Comparison of ENCODE assay signal across 21 mouse cellular contexts in the genomic region with DNA sequence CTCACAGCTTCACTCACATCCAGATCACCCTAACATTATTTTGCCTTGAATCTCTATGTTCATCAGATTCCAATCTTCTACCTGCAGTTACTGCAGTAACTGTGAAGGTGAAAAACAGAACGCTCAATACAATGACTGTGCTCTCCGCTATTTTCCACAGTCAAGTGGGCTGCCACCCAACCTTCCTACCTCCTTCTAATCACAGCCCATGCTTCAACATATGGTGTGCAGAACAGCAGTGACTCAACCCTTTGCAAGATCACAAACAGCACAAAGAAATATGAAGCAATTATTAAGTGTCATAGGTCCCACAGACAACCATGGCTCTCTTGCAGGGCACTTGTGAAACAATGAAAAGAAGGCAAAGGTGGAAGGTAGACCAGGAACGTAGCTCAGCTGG. TPM values are rescaled to one million over a fixed set of nuclear protein-coding genes. Genes with fewer than 3 reads are reported as not detected.
A peak's percentile ranks its signal among the peaks of the same experiment; 100 is the strongest.
DNase-seq lines count a peak whose midpoint lies in the region; ATAC-seq and TF ChIP-seq lines count a peak whose summit lies in the region.
"Had no signal": no experiment of that assay in that cellular context is flagged by ENCODE, and none has a peak within 500 bp of the region (broad histone marks: within the 10 kb centered on the region; RNA-seq: fewer than 3 reads in every experiment).

No protein-coding gene starts in this region.

- no peak for ATAC-seq in forebrain, embryonic 12.5 days (ENCODE audit: low FRiP score)
- ATAC-seq: forebrain, embryonic 13.5 days; forebrain, postnatal 0 days had no signal

- no peak overlapping the region for H3K4me2 ChIP-seq in forebrain, embryonic 12.5 days
- H3K4me2 ChIP-seq: embryonic facial prominence, embryonic 13.5 days; forebrain, embryonic 13.5 days; hindbrain, embryonic 13.5 days had no signal

- peak overlapping the region; percentile 54 for H3K27ac ChIP-seq in left cerebral cortex, adult 2 months
- H3K27ac ChIP-seq in forebrain, embryonic 12.5 days: no peak overlapping the region
- H3K27ac ChIP-seq: embryonic facial prominence, embryonic 13.5 days; forebrain, embryonic 13.5 days; heart, embryonic 10.5 days; hindbrain, embryonic 13.5 days had no signal

- WGBS in forebrain, embryonic 12.5 days: 95% methylated on average over 3 of the region's 3 CpGs

- H3K36me3 ChIP-seq in forebrain, embryonic 12.5 days (replicated peaks): no peaks in the 10 kb centered on the region
- H3K36me3 ChIP-seq: embryonic facial prominence, embryonic 13.5 days; heart, embryonic 10.5 days; hindbrain, embryonic 13.5 days had no signal

- no peak overlapping the region for H3K4me3 ChIP-seq in left cerebral cortex, adult 2 months
- no peak overlapping the region for H3K4me3 ChIP-seq in forebrain, embryonic 12.5 days (replicated peaks)
- H3K4me3 ChIP-seq: embryonic facial prominence, embryonic 13.5 days; forebrain, embryonic 13.5 days; heart, embryonic 10.5 days; hindbrain, embryonic 13.5 days had no signal

- H3K9me3 ChIP-seq in forebrain, embryonic 12.5 days: no peaks in the 10 kb centered on the region
- H3K9me3 ChIP-seq: embryonic facial prominence, embryonic 13.5 days; forebrain, embryonic 13.5 days; heart, embryonic 10.5 days; hindbrain, embryonic 13.5 days had no signal

- peak; percentile 19 to 20 for DNase-seq in left cerebral cortex, adult 2 months (ENCODE audit: extremely low spot score in 1 of 2, low spot score in 2 of 2)
- DNase-seq in left cerebral cortex, postnatal 10 days (ENCODE audit: extremely low spot score in 1 of 2, low spot score in 2 of 2): no peak
- peak; percentile 29 for DNase-seq in adipocyte (ENCODE audit: low spot score)
- peak; percentile 68 for DNase-seq in brain, adult 2 months (ENCODE audit: low read depth, low spot score)
- peak; percentile 58 for DNase-seq in layer of hippocampus, adult 9-11 months
- no peak for DNase-seq in gastrocnemius, postnatal 25 days
- DNase-seq in embryo, embryonic 11 days: no peak
- DNase-seq: adrenal gland, adult 8-10 months; adrenal gland, postnatal 36 days; cerebellum, adult 11 months; cerebellum, adult 8-10 months; cerebellum, postnatal 14 days; forebrain, postnatal 0 days; heart, adult 18-20 months; heart, postnatal 10 days had no signal

- no peak overlapping the region for H3K9ac ChIP-seq in forebrain, embryonic 12.5 days
- H3K9ac ChIP-seq: embryonic facial prominence, embryonic 13.5 days; forebrain, embryonic 13.5 days; forebrain, postnatal 0 days; hindbrain, embryonic 13.5 days had no signal

- H3K4me1 ChIP-seq in forebrain, embryonic 12.5 days: no peaks in the 10 kb centered on the region
- H3K4me1 ChIP-seq: forebrain, embryonic 13.5 days had no signal

- TF ChIP-seq CTCF in left cerebral cortex, adult 2 months (IDR thresholded peaks at IDR 0.05): no peak

- H3K27me3 ChIP-seq in forebrain, embryonic 12.5 days: no peaks in the 10 kb centered on the region
- H3K27me3 ChIP-seq: embryonic facial prominence, embryonic 13.5 days; forebrain, embryonic 13.5 days; hindbrain, embryonic 13.5 days had no signal

- intact Hi-C loops in left cerebral cortex, adult 2 months (cut with DNase I): loop anchor here (5.0 kb wide), 3 partner anchors 44 to 154 kb away; no protein-coding TSS in a partner anchor
- intact Hi-C loops in left cerebral cortex, postnatal 10 days (cut with DNase I): loop anchor here (5.0 kb wide), 2 partner anchors 84 to 159 kb away; a partner anchor contains a TSS

RNA-seq across cellular contexts. Expression of a gene that starts 33.9 kb away (rescaled TPM):
- total RNA-seq in left cerebral cortex, adult 2 months (2021): 1,000 to 10,000 TPM; 1,492 to 1,637 TPM
- 100 to 1,000 TPM; 695 to 715 TPM for total RNA-seq in left cerebral cortex, postnatal 10 days (2021)
- 62.3 and 66.0 TPM in 2 replicates for polyA plus RNA-seq in forebrain, embryonic 12.5 days (2016; fragmentation: Nextera tagmentation; extraction: Ambion mirVana)
- 1 to 10 TPM; 3.5 to 5.7 TPM for total RNA-seq in gastrocnemius, postnatal 25 days (2021)
- total RNA-seq: hematopoietic stem cell, adult 5-6 weeks had no signal

Comparison
In these comparisons a context has a peak if more than half of its experiments do, and no peak if none do; other contexts are left out.
1. DNase-seq: peak in left cerebral cortex, adult 2 months (2 of 2), adipocyte (single experiment), brain, adult 2 months (single experiment) and layer of hippocampus, adult 9-11 months (single experiment); none in left cerebral cortex, postnatal 10 days (0 of 2), gastrocnemius, postnatal 25 days (single experiment) and embryo, embryonic 11 days (single experiment).
2. RNA of a gene that starts 33.9 kb away (total RNA-seq): 1,492 to 1,637 TPM in left cerebral cortex, adult 2 months and 695 to 715 TPM in left cerebral cortex, postnatal 10 days; 3.5 to 5.7 TPM in gastrocnemius, postnatal 25 days; every median in the first group is over 100 times any median in the second.